Mouse (Mus musculus): ENCODE data around the gene Kcng4. TPM values are rescaled to one million over a fixed set of nuclear protein-coding genes. Genes with fewer than 3 reads are reported as not detected.

Kcng4 gene
- not detected for polyA plus RNA-seq (2012; fragmentation: generic; extraction: Trizol)

DNA sequence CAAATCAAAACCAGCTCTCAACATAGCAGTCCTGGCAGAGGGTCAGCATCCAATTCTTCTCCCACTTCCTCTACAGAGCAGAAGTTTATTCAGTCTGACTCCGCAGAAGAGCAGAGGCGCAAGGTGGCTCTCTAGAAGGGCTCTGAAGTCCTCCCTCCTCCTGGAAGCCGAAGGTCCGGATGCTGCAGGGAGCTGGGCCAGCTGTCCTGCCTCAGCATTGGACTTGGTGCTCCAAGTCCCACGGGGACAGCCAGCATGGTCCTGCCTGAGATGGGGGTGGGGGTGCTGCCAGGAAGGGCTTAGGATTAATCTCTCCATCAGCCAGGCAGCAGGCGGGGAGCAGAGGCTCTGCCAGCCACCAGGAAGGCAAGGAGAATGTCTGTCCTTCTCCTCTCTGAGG is at the start of gene Kcng4:
Kcng4 (minus strand) TSS at position 303 of the 400 bp plus-strand sequence.
- Histone ChIP-seq H3K79me2 (ENCODE audit: control insufficient read depth, insufficient read depth) (no peaks in the 10 kb centered on the region), H3K27me3 (ENCODE audit: control insufficient read depth, insufficient read depth, insufficient read length) (peaks cover 80% of the 10 kb centered on the region), H3K36me3 (ENCODE audit: control insufficient read depth, insufficient read depth) (no peaks in the 10 kb centered on the region), H3ac (ENCODE audit: control insufficient read depth, insufficient read length) (no peak within 1 kb of the TSS), H3K4me2 (ENCODE audit: low read depth) (no peak within 1 kb of the TSS), H3K4me3 (no peak within 1 kb of the TSS)
- TF ChIP-seq SRF (IDR thresholded peaks at IDR 0.05; ENCODE audit: control insufficient read depth, insufficient read length, low read depth) (no peak), TCF12 (IDR thresholded peaks at IDR 0.05; ENCODE audit: insufficient read depth, poor library complexity, severe bottlenecking) (no peak), MAX (IDR thresholded peaks at IDR 0.05; ENCODE audit: low read depth) (no peak), MYOG (IDR thresholded peaks at IDR 0.05; ENCODE audit: control insufficient read depth in 1 of 3, insufficient read depth in 1 of 3, insufficient read length in 2 of 3, low read depth in 2 of 3) (no peak), CEBPB (IDR thresholded peaks at IDR 0.05; ENCODE audit: insufficient read depth, poor library complexity, severe bottlenecking) (no peak), MYOD1 (IDR thresholded peaks at IDR 0.05; ENCODE audit: control insufficient read depth in 1 of 3, insufficient read length in 2 of 3, low read depth in 2 of 3) (no peak), POLR2AphosphoS2 (IDR thresholded peaks at IDR 0.05; ENCODE audit: insufficient read length, low read depth) (no peak)

DNA sequence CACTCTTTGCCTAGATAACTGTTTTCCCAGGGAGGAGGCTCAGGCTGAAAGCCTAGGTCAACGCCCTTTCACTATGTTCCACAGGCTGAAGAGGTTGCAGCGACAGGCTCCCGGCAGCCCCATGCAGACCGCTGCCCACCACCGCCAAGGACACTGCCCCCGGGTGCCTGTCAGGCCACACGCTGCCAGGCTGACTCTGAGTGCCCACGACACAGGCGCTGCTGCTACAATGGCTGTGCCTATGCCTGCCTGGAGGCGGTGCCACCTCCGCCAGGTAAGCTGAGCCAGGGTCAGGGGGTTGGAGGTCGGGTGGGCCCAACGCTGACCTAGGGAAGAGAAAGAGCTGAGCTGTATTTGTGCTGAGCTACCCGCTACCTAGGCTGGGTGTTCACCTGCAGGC is 43.7 kb upstream of the Kcng4 start:
- Histone ChIP-seq H3K79me2 (ENCODE audit: control insufficient read depth, insufficient read depth) (no peaks in the 10 kb centered on the region), H3K36me3 (ENCODE audit: control insufficient read depth, insufficient read depth) (no peaks in the 10 kb centered on the region), H3K4me3 (no peak overlapping the region), H3ac (ENCODE audit: control insufficient read depth, insufficient read length) (no peak overlapping the region), H3K4me2 (ENCODE audit: low read depth) (no peak overlapping the region), H3K27me3 (ENCODE audit: control insufficient read depth, insufficient read depth, insufficient read length) (peaks cover 6% of the 10 kb centered on the region)
- no peak for TF ChIP-seq MYOG (IDR thresholded peaks at IDR 0.05; ENCODE audit: control insufficient read depth in 1 of 3, insufficient read depth in 1 of 3, insufficient read length in 2 of 3, low read depth in 2 of 3)

DNA sequence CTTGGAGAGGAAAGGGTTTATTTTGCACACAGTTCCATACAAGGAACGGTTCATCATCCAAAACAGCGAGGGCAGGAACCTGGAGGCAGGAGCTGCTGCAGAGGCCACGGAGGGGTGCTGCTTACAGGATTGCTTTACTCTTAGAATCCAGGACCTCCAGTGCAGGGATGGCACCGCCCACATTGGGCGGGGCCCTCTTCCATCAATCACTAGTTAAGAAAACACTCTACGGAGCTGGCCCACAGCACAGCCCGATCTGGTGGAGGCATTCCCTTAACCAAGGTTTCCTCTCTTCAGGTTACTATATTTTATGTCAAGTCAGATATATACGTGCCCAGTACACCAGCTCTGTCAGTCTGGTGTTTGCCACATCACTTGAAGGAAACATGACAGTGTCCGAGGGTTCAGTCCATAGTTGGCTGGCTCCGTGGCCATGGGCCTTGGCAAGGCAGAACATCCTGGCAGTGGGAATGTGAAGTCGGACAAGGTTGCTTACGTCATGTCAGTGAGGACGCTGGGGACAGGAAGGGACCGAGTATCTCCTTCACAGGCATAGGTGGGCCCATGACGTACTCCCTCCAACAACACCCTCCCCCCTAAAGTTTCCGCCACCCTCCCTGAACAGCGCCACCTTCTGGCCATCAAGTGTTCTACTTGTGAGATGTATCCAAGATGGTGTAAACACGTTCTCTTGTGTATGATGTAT is 42.8 kb upstream of the Kcng4 start:
- no peak overlapping the region for H3ac ChIP-seq (ENCODE audit: control insufficient read depth, insufficient read length)
- TF ChIP-seq REST (IDR thresholded peaks at IDR 0.05; ENCODE audit: insufficient read depth, insufficient read length) (no peak), E2F4 (IDR thresholded peaks at IDR 0.05; ENCODE audit: insufficient read depth) (no peak), USF1 (IDR thresholded peaks at IDR 0.05; ENCODE audit: low read depth) (no peak), CEBPB (IDR thresholded peaks at IDR 0.05; ENCODE audit: insufficient read depth, poor library complexity, severe bottlenecking) (no peak), MAX (IDR thresholded peaks at IDR 0.05; ENCODE audit: low read depth) (no peak), POLR2A (IDR thresholded peaks at IDR 0.05; ENCODE audit: insufficient read length, low read depth) (no peak), MYOG (IDR thresholded peaks at IDR 0.05; ENCODE audit: control insufficient read depth in 1 of 3, insufficient read depth in 1 of 3, insufficient read length in 2 of 3, low read depth in 2 of 3) (no peak)
- peaks cover 6% of the 10 kb centered on the region for H3K27me3 ChIP-seq (ENCODE audit: control insufficient read depth, insufficient read depth, insufficient read length)
- H3K36me3 ChIP-seq (ENCODE audit: control insufficient read depth, insufficient read depth): no peaks in the 10 kb centered on the region
- no peaks in the 10 kb centered on the region for H3K79me2 ChIP-seq (ENCODE audit: control insufficient read depth, insufficient read depth)
- no peak overlapping the region for H3K4me3 ChIP-seq
- no peak overlapping the region for H3K4me2 ChIP-seq (ENCODE audit: low read depth)

DNA sequence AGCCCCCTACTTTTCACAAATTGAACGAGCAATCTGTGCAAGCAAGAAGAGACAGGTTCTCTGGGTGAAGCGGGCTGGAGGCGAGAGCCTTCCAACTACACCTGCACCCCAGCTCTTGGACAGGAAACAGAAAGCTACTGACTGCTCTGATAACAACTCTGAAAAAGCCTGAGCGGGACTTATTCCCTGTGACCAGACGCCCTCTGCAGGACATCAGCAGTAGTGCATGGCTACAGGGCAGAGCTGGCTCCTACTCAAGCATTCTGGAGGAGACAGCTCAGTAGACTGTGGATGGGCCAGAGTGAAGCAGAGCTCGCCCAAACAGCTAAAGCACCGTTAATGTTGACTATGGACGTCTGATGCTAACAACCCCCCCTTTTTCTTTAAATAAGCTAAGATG is 40.9 kb upstream of the Kcng4 start:
- Histone ChIP-seq H3K4me2 (ENCODE audit: low read depth) (no peak overlapping the region), H3K27me3 (ENCODE audit: control insufficient read depth, insufficient read depth, insufficient read length) (peaks cover 6% of the 10 kb centered on the region), H3K36me3 (ENCODE audit: control insufficient read depth, insufficient read depth) (no peaks in the 10 kb centered on the region), H3K79me2 (ENCODE audit: control insufficient read depth, insufficient read depth) (no peaks in the 10 kb centered on the region), H3K4me3 (no peak overlapping the region), H3ac (ENCODE audit: control insufficient read depth, insufficient read length) (no peak overlapping the region)
- TF ChIP-seq E2F4 (IDR thresholded peaks at IDR 0.05; ENCODE audit: insufficient read depth) (no peak), POLR2AphosphoS2 (IDR thresholded peaks at IDR 0.05; ENCODE audit: insufficient read length, low read depth) (no peak), SRF (IDR thresholded peaks at IDR 0.05; ENCODE audit: control insufficient read depth, insufficient read length, low read depth) (no peak), CEBPB (IDR thresholded peaks at IDR 0.05; ENCODE audit: insufficient read depth, poor library complexity, severe bottlenecking) (no peak), MYOD1 (IDR thresholded peaks at IDR 0.05; ENCODE audit: control insufficient read depth in 1 of 3, insufficient read length in 2 of 3, low read depth in 2 of 3) (no peak), REST (IDR thresholded peaks at IDR 0.05; ENCODE audit: insufficient read depth, insufficient read length) (no peak)

DNA sequence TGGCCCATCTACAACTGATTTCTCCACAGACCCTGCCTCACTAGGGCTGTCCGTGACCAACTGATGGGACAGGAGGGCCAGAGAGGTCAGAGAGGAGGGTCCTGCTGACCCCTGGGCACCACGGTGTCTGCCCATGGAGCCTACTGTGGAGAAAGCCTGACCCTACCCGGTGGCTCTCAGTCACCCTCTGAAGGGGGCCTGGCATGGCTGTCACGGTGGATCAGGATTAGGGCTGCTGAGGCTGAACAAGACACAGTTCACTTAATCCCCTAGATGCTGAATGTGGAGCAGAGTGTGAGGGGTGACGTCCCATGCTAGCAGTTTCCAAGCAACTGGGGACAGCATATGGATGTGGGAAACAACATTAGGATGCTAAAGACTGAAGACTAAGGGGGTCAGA is 40.0 kb upstream of the Kcng4 start:
- Histone ChIP-seq H3ac (ENCODE audit: control insufficient read depth, insufficient read length) (no peak overlapping the region), H3K4me2 (ENCODE audit: low read depth) (no peak overlapping the region), H3K79me2 (ENCODE audit: control insufficient read depth, insufficient read depth) (no peaks in the 10 kb centered on the region), H3K27me3 (ENCODE audit: control insufficient read depth, insufficient read depth, insufficient read length) (no peaks in the 10 kb centered on the region), H3K4me3 (no peak overlapping the region), H3K36me3 (ENCODE audit: control insufficient read depth, insufficient read depth) (no peaks in the 10 kb centered on the region)
- TF ChIP-seq MYOG (IDR thresholded peaks at IDR 0.05; ENCODE audit: control insufficient read depth in 1 of 3, insufficient read depth in 1 of 3, insufficient read length in 2 of 3, low read depth in 2 of 3): no peak
- no peak for TF ChIP-seq TCF12 (IDR thresholded peaks at IDR 0.05; ENCODE audit: insufficient read depth, poor library complexity, severe bottlenecking)
- TF ChIP-seq TCF3 (IDR thresholded peaks at IDR 0.05; ENCODE audit: insufficient read length, low read depth): no peak
- no peak for TF ChIP-seq CEBPB (IDR thresholded peaks at IDR 0.05; ENCODE audit: insufficient read depth, poor library complexity, severe bottlenecking)
- no peak for TF ChIP-seq MAX (IDR thresholded peaks at IDR 0.05; ENCODE audit: low read depth)
- TF ChIP-seq MYOD1 (IDR thresholded peaks at IDR 0.05; ENCODE audit: control insufficient read depth in 1 of 3, insufficient read length in 2 of 3, low read depth in 2 of 3): no peak
- TF ChIP-seq USF1 (IDR thresholded peaks at IDR 0.05; ENCODE audit: low read depth): no peak
- no peak for TF ChIP-seq REST (IDR thresholded peaks at IDR 0.05; ENCODE audit: insufficient read depth, insufficient read length)
- TF ChIP-seq POLR2A (IDR thresholded peaks at IDR 0.05; ENCODE audit: insufficient read length, low read depth): no peak
- TF ChIP-seq POLR2AphosphoS2 (IDR thresholded peaks at IDR 0.05; ENCODE audit: insufficient read length, low read depth): no peak
- no peak for TF ChIP-seq E2F4 (IDR thresholded peaks at IDR 0.05; ENCODE audit: insufficient read depth)
- TF ChIP-seq SRF (IDR thresholded peaks at IDR 0.05; ENCODE audit: control insufficient read depth, insufficient read length, low read depth): no peak

All from myocyte (in vitro differentiated cells).